Mouse (Mus musculus) heart, embryonic 10.5 days (tissue): ENCODE measurements around the gene Spns1. TPM values are rescaled to one million over a fixed set of nuclear protein-coding genes. Genes with fewer than 3 reads are reported as not detected.
"Not testable (repeated sequence)": the region's sequence is repeated elsewhere in the genome, so short reads cannot be mapped to it uniquely, and the experiment has no call there.

ENCODE experiments used
- DNase-seq: peaks from one replicate; pipeline ENCODE4 v3.0.0-alpha.2; 2017; ENCODE audit warnings: low spot score
- H3K27ac ChIP-seq: fragments of 300-500 bp; sonication (generic); 2 replicates; pipeline ENCODE4 v1.5.1; 2016; ENCODE audit warnings: mild to moderate bottlenecking
- H3K27me3 ChIP-seq: fragments of 300-500 bp; sonication (generic); 2 replicates; pipeline ENCODE4 v1.6.1; 2016; ENCODE audit warnings: mild to moderate bottlenecking; ENCODE audit not compliant: poor library complexity, insufficient read depth, severe bottlenecking
- H3K36me3 ChIP-seq: fragments of 300-500 bp; sonication (generic); 2 replicates; pipeline ENCODE4 v1.6.1; 2016; ENCODE audit warnings: mild to moderate bottlenecking, moderate library complexity
- H3K4me1 ChIP-seq: fragments of 300-500 bp; sonication (generic); 2 replicates; pipeline ENCODE4 v1.6.1; 2016; ENCODE audit warnings: mild to moderate bottlenecking
- H3K4me3 ChIP-seq: fragments of 300-500 bp; sonication (generic); 2 replicates; pipeline ENCODE4 v1.5.1; 2016; ENCODE audit warnings: mild to moderate bottlenecking, moderate library complexity
- H3K9me3 ChIP-seq: fragments of 300-500 bp; sonication (generic); 2 replicates; pipeline ENCODE4 v1.6.1; 2016; ENCODE audit warnings: mild to moderate bottlenecking, moderate library complexity
- WGBS: fragments of 180-500 bp; shearing (Covaris S2); methylation state at CpG from one replicate; pipeline ENCODE4 v1.1.7; 2016; 5-methylcytosine and 5-hydroxymethylcytosine counted together
- polyA plus RNA-seq: library from polyadenylated mRNA; unstranded; fragments of >200 nt; fragmentation: Nextera tagmentation; extraction: Ambion mirVana; gene quantifications from 2 replicates; pipeline ENCODE4 v1.2.1, GENCODE M21; 2016

The Spns1 gene
- polyA plus RNA-seq, 1 experiment from 2014 or later, result 58.2 TPM

DNA sequence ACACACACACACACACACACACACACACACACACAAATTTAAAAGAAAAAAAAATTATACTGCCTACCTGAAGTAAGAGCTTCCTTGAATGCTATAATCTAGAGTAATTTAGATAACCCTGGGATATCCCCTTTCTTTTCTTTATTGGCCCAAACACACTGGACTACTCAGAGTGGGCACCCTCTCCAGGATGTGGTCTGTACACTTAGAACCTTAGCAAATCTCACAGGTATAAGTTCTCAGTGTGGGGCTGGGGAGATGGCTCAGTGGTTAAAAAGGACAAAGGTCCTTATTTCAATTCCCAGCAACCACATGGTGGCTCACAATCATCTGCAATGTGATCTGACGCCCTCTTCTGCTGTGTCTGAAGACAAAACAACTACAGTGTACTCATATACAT is 30.2 kb downstream of the Spns1 start:
- Histone ChIP-seq H3K9me3 (no peaks in the 10 kb centered on the region), H3K27me3 (no peaks in the 10 kb centered on the region), H3K36me3 (no peaks in the 10 kb centered on the region), H3K4me1 (0 out of 2 replicates have a peak, but pooled peaks cover 6% of the 10 kb centered on the region), H3K27ac (no peak overlapping the region), H3K4me3 (no peak overlapping the region)
- no peak for DNase-seq
- WGBS, result 47% methylated on average over 1 of the region's 1 CpGs

DNA sequence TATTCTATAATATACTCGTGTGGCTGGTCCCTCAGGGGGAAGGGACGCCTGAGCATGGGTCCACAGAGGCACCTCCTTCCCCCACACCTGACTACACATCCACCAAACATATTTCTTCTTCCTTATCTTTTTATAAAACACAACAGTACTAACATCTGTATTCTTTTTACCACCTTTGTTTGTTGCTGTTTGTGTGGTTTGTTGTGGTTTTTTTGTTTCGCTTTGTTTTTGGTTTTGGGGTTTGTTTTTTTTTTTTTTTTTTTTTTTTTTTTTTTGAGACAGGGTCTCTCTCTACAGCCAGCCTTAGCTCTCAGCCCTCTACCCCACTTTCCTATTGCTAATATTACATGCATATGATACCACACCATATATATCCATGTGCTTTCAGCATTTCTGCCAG is 31.3 kb downstream of the Spns1 start:
- Histone ChIP-seq H3K4me3 (no peak overlapping the region), H3K4me1 (peaks cover 8% of the 10 kb centered on the region; the same call in 1 of the 2 replicates), H3K9me3 (no peaks in the 10 kb centered on the region), H3K27ac (no peak overlapping the region), H3K27me3 (no peaks in the 10 kb centered on the region), H3K36me3 (no peaks in the 10 kb centered on the region)
- 46% methylated on average over 3 of the region's 3 CpGs for WGBS
- DNase-seq, result no peak

- no peak overlapping the region for H3K27ac ChIP-seq
- WGBS, result 67% methylated on average over 3 of the region's 3 CpGs
- no peaks in the 10 kb centered on the region for H3K36me3 ChIP-seq
- H3K4me3 ChIP-seq, result no peak overlapping the region
- H3K27me3 ChIP-seq, result no peaks in the 10 kb centered on the region
- peaks cover 12% of the 10 kb centered on the region; the same call in 1 of the 2 replicates for H3K4me1 ChIP-seq
- no peak for DNase-seq
- H3K9me3 ChIP-seq, result no peaks in the 10 kb centered on the region
These were observed 31.7 kb downstream of the Spns1 start for GRCm38 (mm10) chr7:126345557-126345956.

GRCm38 (mm10) chr7:126340896-126341295 is 36.4 kb downstream of the Spns1 start:
- H3K36me3 ChIP-seq, result no peaks in the 10 kb centered on the region
- H3K27ac ChIP-seq, result peak overlapping the region; percentile 50; the same call in 1 of the 2 replicates
- peaks cover 13% of the 10 kb centered on the region; the same call in 1 of the 2 replicates for H3K4me1 ChIP-seq
- 26% methylated on average over 6 of the region's 6 CpGs for WGBS
- H3K27me3 ChIP-seq, result no peaks in the 10 kb centered on the region
- no peaks in the 10 kb centered on the region for H3K9me3 ChIP-seq
- no peak overlapping the region for H3K4me3 ChIP-seq
- no peak for DNase-seq

- H3K27me3 ChIP-seq, result no peaks in the 10 kb centered on the region
- 0 out of 2 replicates have a peak overlapping the region, but pooled peaks have one; percentile 50 for H3K27ac ChIP-seq
- 57% methylated on average over 6 of the region's 6 CpGs for WGBS
- H3K4me3 ChIP-seq, result no peak overlapping the region
- no peak for DNase-seq
- no peaks in the 10 kb centered on the region for H3K36me3 ChIP-seq
- peaks cover 13% of the 10 kb centered on the region; the same call in 1 of the 2 replicates for H3K4me1 ChIP-seq
- no peaks in the 10 kb centered on the region for H3K9me3 ChIP-seq
These were observed 37.0 kb downstream of the Spns1 start for GRCm38 (mm10) chr7:126340206-126340618.

DNA sequence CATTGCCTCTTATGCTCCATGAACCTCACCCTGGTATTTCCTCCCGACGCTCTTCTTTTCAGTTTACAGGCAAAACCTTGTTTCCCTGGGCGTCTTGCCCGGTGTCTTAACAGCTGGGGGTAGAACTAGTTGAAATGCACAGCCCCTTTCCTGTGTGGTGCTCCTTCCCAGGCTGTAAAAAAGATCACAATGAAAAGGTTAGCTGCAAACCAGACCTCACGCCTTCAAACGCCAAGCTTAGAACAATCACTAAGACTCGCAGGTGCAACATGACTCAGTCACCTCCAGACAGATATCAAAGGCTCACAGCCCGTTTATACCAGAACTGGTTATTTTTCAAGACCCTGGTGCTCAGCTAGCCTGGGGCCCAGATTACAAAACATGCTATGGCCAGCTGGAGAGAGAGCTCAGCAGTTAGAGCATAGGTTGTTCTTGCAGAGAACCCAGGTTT is 37.7 kb downstream of the Spns1 start:
- WGBS, result 78% methylated on average over 8 of the region's 8 CpGs
- no peaks in the 10 kb centered on the region for H3K9me3 ChIP-seq
- H3K4me3 ChIP-seq, result no peak overlapping the region
- peaks cover 13% of the 10 kb centered on the region; the same call in 1 of the 2 replicates for H3K4me1 ChIP-seq
- no peaks in the 10 kb centered on the region for H3K27me3 ChIP-seq
- H3K27ac ChIP-seq, result no peak overlapping the region
- no peaks in the 10 kb centered on the region for H3K36me3 ChIP-seq
- DNase-seq, result no peak

DNA sequence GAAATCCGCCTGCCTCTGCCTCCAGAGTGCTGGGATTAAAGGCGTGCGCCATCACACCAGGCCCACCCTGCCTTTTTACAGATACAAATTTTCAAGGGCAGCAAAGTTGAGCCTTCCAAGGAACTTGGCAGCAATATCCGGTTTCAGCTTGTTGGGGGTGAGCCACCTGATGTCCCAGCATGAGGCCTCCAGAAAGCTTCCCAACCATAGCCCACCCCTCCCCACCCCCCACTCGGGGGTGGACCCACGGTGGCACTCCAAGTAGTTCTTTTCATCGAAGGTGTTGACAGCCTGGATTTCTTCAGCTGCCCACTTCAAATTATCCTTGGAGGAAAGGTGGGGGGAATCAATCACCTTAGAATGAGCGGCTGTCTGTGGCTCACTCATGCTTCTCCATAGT is 38.3 kb downstream of the Spns1 start:
- no peak overlapping the region for H3K27ac ChIP-seq
- H3K4me1 ChIP-seq, result peaks cover 13% of the 10 kb centered on the region; the same call in 1 of the 2 replicates
- WGBS, result 74% methylated on average over 8 of the region's 8 CpGs
- H3K9me3 ChIP-seq, result no peaks in the 10 kb centered on the region
- no peaks in the 10 kb centered on the region for H3K27me3 ChIP-seq
- no peak for DNase-seq
- H3K4me3 ChIP-seq, result no peak overlapping the region
- no peaks in the 10 kb centered on the region for H3K36me3 ChIP-seq

GRCm38 (mm10) chr7:126335556-126335955 is 41.7 kb downstream of the Spns1 start:
- Histone ChIP-seq H3K4me3 (no peak overlapping the region), H3K27me3 (no peaks in the 10 kb centered on the region), H3K27ac (no peak overlapping the region), H3K9me3 (no peaks in the 10 kb centered on the region), H3K4me1 (peaks cover 7% of the 10 kb centered on the region; the same call in 1 of the 2 replicates), H3K36me3 (no peaks in the 10 kb centered on the region)
- DNase-seq, result no peak
- WGBS, result 78% methylated on average over 1 of the region's 1 CpGs

- no peaks in the 10 kb centered on the region for H3K9me3 ChIP-seq
- whole genome bisulfite sequencing, result 66% methylated on average over 3 of the region's 3 CpGs
- no peak for DNase-seq
- no peak overlapping the region for H3K4me3 ChIP-seq
- H3K27ac ChIP-seq, result no peak overlapping the region
- H3K4me1 ChIP-seq, result no peaks in the 10 kb centered on the region
- H3K27me3 ChIP-seq, result no peaks in the 10 kb centered on the region
- H3K36me3 ChIP-seq, result no peaks in the 10 kb centered on the region
These were observed 44.6 kb downstream of the Spns1 start for GRCm38 (mm10) chr7:126332691-126333090.

- 29% methylated on average over 2 of the region's 2 CpGs for WGBS
- no peaks in the 10 kb centered on the region for H3K4me1 ChIP-seq
- H3K9me3 ChIP-seq, result no peaks in the 10 kb centered on the region
- no peak overlapping the region for H3K4me3 ChIP-seq
- H3K27ac ChIP-seq, result no peak overlapping the region
- no peaks in the 10 kb centered on the region for H3K36me3 ChIP-seq
- DNase-seq, result no peak
- H3K27me3 ChIP-seq, result no peaks in the 10 kb centered on the region
These were observed 46.6 kb downstream of the Spns1 start for GRCm38 (mm10) chr7:126330693-126331092.

DNA sequence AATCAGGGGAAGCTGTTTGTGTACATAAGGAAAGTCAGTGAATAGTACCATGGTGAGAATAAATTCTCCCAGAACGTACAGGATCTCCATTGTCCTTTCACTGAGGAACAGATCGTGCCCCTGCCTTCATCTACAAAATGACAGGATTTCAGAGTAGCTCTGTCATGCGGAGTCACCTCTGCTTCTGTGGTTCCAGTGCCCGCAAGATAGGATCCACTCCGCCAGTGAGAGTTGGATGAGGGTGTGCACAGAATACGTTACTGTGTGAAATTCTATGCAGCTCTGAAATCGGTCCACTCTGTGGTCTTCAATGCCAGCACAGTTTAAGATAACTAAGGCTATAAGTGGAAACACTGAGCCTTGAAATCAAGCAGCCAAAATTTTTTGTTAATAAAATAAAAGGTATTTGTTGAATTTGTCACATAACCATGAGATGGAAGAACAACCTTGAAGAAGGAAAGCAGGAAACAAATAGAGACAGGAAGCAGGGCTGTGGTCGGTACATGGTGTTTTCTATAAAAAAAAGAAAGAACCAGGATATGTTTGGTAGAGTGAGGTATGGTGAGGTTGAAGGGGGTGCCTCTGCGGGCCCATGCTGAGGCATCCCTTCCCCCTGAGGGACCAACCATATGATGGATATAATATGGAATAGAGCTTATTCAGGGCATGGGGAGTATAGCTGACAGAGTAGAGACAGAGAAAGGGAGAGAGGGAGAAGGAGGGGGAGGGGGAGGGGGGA is 47.2 kb downstream of the Spns1 start:
- H3K4me3 ChIP-seq, result no peak overlapping the region
- H3K36me3 ChIP-seq, result no peaks in the 10 kb centered on the region
- H3K27me3 ChIP-seq, result no peaks in the 10 kb centered on the region
- H3K27ac ChIP-seq, result no peak overlapping the region
- WGBS, result 71% methylated on average over 9 of the region's 9 CpGs
- no peak for DNase-seq
- no peaks in the 10 kb centered on the region for H3K4me1 ChIP-seq
- H3K9me3 ChIP-seq, result no peaks in the 10 kb centered on the region

- not testable (repeated sequence) for H3K36me3 ChIP-seq, H3K4me3 ChIP-seq, H3K4me1 ChIP-seq, H3K27me3 ChIP-seq, DNase-seq, H3K9me3 ChIP-seq, H3K27ac ChIP-seq
- 83% methylated on average over 5 of the region's 6 CpGs for WGBS
These were observed 48.4 kb downstream of the Spns1 start for GRCm38 (mm10) chr7:126328848-126329247.

GRCm38 (mm10) chr7:126325576-126326273 is 51.5 kb downstream of the Spns1 start:
- not testable (repeated sequence) for H3K9me3 ChIP-seq, H3K27me3 ChIP-seq, H3K4me3 ChIP-seq, H3K36me3 ChIP-seq, H3K4me1 ChIP-seq, H3K27ac ChIP-seq, DNase-seq
- 24% methylated on average over 9 of the region's 9 CpGs for WGBS
